Mouse (Mus musculus): ENCODE data around the gene Thrb.

The Thrb gene

DNA sequence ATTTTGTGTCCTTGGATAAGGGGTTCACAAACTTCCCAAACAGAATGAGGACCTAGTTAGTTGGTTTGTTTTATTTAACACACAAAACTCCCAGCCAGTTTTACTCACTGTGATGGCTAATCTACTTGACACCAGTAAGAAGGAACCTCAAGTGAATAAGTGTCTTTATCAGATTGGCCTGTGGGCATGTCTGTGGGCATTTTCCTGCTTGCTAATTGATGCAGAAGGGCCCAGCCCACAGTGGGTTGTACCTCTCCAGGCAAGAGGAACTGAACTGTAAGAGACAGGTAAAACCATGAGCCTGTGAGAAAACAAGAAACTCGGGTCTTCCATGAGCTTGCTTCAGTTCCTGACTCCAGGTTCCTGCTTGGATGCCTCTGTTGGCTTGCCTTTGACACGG lies 215.9 kb downstream of the Thrb start:
- DNase-seq (ENCODE audit: low spot score in 2 of 2): no peak

DNA sequence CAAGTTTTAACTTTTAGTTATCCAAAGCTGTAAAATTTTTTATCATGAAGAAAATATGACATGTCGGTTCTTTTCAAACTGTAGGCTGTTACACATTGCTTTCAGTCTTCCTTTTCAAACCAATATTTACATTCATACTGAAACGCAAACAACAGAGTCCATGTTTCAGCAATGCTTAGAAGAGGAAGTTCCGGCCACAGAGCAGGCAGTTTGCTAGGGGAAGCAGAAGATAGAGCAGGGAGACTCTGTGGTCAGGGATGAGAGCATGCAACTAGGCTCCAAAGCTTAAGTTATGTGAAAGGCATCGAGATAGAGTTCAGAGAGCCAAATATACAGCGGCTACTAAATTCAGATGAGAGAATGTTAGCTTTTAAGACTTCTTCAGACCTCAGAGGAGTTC lies 219.4 kb downstream of the Thrb start:
- no peak for DNase-seq (ENCODE audit: low spot score in 2 of 2)

DNA sequence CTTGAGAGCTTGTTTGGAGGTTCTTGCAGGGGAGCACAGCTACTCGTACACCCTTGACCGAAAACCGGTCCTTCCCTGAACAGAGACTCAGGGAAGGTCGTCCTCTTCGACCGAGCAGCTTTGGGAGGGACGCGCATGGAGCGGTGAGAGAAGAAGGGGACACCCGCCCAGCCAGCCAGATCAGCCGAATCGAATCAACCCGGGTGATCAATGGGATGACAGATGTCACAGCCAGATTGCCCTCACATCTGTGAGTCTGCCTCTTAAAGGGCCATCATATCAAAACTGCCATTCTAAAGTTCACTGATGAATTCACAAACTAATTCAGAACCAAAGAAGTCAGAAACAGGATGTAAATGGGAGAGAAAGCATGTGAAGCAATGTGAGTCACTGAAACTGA lies 224.8 kb downstream of the Thrb start:
- DNase-seq (ENCODE audit: low spot score in 2 of 2): no peak

DNA sequence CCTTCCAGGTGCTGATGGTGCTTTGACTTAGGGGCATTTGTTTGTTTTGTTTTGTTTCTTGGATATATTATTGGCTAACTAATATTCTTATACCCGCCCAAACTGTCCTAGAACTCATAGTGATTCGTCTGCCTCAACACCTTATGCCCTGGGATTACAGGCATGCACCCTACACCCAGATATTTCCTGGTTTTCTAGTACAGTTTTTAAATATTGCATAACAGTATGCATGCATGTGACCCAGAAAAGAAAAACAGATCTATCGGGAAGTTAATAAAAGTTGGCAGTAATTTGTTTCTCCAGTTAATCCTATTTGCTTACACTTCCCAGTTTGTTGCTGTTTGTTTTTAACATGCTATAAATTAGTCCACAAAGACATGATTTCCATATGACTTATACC lies 225.3 kb downstream of the Thrb start:
- DNase-seq (ENCODE audit: low spot score in 2 of 2): no peak

DNA sequence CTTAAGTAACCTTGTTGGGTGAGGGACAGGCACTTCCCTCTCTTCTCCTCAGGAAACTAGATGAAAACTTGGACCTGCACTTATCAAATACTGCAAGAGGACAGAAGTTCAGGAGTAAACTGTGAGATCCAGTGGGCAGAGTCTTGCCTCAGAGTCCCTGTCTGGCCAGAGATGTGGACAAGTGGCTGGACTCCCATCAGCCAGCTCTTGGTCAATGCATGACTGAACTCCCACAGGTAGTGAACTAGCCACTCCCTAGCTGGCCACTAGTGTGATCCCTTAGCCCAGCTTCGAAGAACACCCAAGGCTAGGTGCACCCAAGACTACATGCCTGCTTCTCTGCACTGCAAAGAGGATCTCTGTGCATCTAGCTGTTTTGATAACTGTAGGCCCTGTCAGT lies 234.7 kb downstream of the Thrb start:
- DNase-seq (ENCODE audit: low spot score in 2 of 2): no peak

DNA sequence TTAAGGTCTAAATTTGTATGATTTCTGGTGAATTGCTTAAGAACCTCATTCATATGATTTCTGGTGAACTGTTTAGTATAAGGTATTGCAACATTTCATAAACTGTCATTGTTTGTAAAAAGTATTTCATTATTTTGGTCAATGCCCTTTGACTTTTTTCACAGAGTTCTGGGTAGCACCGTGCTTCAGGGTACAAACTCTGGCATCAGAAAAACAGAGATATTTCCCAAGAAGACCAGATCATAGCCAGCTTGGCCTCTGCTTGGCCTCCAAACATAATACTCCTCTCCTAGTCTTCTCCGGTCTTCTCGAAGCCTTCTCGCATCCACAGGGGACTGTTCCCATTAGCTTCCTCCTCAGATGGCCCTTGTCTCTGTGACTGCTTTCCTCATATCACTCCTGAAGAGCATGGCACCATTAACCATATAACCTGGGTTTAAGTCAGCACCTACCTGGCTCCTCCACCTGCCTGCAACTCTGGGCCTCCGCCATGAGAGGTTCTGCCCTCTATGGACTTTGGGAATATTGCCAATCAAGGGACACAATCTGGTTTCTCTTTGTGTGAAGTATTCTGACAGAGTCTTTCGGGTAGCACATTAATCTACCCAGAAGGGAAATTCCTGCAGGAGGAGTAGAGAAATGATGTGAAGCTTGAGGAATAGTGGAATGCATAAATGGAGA lies 239.8 kb downstream of the Thrb start:
- no peak for DNase-seq (ENCODE audit: low spot score in 2 of 2)

DNA sequence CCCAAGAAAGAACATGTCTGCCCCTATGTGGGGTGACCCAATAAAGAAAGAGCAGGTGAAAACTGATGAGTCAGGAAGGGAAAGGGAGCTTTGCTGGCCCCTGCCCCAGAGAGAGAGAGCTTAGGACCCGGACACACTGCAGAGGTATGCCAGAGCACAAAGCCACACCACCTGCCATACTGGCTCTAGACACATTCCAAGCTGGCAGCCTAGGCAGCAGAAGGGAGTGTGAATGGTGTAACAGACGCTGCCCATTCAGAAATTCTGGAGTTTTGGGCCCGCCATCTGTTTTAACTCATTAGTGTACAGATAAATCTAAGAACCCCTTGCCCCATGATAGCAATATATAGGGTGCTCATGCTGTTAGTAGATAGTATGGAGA lies 240.3 kb downstream of the Thrb start:
- DNase-seq (ENCODE audit: low spot score in 2 of 2): peak in 1 of 2 experiments; percentile 7

DNA sequence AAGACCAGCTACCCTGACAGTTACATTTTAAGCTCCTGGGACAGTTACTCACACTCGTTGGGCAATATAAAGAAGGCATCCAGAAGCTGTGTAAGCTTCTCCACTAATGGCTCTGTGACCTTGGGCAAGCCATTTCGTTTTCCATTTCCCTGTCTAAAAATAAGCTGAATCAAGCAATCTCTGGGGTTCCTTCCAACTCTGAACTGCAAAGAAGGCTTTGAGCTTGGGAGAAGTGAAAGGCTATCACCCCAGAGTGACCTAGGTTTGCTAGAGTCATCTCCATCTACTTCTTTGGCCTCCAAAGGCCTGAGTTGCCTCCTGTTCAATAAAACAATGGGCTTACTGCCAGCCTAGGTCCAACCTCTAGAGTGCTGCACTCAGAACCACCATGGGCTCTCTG lies 242.4 kb downstream of the Thrb start:
- no peak for DNase-seq (ENCODE audit: low spot score in 2 of 2)

DNA sequence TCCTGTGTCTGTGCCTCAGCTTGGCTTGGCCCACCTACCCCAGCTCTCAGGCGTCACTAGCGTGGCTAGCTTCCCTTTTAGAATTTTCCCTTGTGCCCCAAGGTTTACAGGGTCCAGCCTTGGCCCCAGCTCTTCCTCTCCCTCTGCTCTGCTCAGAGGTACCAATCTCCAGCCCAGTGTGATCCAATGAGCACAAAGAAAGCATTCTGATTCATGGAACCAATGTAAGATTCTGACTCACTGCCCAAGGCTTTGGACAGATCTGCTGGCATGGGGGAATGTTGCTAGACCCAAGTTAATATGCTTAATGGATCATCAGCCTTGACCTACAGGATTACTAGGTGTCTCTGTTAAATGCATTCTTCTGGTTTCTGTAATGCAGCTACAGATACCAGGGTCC lies 243.1 kb downstream of the Thrb start:
- DNase-seq (ENCODE audit: low spot score in 2 of 2): no peak

DNA sequence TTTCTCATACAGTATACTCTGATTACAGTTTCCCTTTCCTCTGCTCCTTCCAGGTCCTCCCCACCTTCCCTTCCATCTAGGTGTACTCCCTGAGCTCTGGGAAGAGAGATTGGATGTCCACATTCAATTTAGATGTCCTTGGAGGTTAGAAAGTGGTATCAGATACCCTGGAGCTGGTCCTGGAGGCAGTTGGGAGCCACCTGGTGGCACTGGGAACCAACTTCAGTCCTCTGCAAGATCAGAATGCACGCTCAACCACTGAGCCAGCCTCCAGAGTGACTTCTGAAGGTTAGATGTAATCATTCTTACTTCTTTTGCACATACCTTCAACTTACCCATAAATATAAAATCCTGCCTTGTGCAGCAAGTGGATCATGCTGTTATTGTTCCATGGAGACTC lies 244.5 kb downstream of the Thrb start:
- DNase-seq (ENCODE audit: low spot score in 2 of 2): no peak

DNA sequence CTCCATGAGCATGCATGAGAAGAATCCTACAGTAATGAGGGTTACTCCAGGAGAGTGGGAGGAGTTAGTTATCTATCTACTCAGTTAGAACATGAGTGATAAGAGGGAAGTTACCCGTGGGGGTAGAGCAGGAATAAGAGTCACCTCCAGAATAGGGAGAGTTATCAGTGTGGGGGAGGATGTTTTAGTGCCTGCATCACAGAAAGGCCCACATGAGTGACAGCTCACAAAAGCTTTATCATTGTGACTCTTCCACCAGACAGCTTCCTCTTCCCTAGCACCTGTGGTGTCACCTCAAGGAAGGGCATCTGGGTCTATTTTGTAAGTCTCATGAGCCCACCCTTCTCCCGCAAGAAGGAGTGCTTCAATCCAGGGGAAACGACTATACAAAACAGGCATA lies 245.6 kb downstream of the Thrb start:
- DNase-seq (ENCODE audit: low spot score in 2 of 2): no peak

DNA sequence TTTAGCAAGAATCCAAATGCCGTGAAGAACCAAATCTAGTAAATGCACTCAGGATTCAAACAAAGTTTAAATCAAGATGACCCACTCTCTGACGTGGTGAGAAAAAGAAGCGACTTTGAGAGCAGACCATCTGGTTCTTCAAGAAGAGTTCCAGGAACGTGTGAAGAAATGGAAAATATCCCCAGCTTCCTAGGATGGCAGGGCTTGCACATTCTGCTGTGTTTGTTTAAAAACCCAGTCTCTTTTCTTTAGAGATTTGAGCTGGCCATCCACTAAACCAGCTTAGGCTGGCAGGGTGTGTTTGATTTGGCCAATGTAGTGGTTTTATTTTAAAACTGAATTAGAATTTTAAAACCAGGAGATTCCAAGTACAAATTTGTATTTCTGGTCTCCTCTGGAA lies 246.9 kb downstream of the Thrb start:
- no peak for DNase-seq (ENCODE audit: low spot score in 2 of 2)

DNA sequence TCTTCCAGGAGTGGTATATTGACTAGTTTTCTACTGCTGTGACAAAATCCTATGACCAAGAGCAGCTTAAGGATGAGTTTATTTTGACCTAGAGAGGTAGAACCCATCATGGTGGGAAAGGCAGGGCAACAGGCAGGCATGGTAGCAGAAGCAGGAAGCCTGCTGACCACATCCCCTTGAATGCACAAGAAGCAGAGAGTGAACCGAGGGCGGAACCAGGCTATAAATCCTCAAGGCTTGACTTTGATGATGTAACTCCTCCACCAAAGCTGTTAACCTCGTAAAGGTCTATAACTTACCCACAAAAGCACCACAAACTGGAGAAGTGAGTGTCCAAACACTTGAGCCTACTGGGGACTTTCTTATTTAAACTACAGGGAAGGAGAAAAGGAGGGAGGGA lies 251.1 kb downstream of the Thrb start:
- DNase-seq (ENCODE audit: low spot score in 2 of 2): no peak

DNA sequence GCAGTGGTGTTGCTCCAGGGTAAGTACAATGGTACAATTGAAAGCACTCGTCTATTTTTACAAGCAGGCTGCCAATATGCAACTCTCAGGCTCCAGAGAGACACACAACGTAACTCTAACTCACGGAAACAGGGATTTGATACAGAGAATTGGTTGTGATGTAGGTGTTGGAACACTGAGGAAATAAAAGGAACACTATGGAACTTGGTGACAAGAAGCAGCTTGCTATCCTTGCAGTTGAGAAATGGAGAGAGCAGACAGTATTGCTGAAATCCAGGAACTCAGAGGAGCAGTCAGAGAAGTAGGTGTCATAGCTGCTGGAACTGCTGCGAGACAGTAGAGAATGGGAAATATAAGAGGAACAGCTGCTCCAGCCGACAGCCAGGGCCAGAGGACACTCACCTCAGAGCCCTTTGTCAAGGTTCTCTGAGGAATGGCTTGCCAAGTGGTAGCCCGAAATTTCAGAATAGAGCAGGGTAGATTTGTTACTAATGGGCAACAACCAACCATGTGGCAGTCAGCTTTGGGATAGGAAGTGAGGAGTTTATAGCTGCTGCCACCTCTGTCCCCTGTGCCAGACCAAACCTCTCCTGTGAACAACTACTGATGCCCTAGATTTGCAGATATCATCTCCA lies 252.6 kb downstream of the Thrb start:
- no peak for DNase-seq (ENCODE audit: low spot score in 2 of 2)

DNA sequence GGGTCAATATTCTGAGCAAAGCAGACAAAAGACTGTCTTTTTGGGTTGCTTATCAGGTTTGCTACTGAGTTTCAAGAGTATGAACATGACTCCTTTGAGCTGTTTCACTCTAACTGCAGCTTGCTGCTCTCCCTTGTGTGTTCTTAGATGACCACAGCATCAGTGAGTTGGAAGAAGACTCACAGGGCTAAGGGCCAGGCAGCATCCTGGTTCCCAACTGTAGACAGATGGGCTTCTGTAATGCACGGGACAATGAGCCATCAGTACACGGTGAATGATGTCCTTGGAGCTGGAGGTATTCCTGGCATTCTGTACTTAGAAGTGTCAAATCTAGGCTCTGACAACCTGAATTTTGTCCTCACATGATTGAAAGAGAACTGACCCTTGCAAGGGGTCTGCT lies 255.5 kb downstream of the Thrb start:
- no peak for DNase-seq (ENCODE audit: low spot score in 2 of 2)

DNA sequence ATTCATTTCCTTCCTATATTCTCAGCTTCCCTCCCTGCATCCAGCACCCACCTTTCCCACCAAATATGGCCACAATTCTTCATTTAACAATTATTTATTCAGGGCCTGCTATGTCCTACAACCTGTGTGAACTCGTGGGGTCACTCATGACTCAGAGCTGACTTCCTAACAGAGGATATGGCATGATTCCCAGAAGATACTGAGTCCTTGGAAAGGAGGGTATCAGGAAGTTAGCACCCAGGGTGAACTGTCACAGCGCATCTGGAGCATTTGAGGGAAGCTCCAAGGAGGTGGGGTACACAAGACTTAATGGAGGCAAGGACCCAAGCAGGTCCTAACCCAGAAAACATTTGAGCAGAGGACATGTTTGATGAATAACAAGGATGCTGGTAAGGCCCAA lies 256.6 kb downstream of the Thrb start:
- DNase-seq (ENCODE audit: low spot score in 2 of 2): no peak

DNA sequence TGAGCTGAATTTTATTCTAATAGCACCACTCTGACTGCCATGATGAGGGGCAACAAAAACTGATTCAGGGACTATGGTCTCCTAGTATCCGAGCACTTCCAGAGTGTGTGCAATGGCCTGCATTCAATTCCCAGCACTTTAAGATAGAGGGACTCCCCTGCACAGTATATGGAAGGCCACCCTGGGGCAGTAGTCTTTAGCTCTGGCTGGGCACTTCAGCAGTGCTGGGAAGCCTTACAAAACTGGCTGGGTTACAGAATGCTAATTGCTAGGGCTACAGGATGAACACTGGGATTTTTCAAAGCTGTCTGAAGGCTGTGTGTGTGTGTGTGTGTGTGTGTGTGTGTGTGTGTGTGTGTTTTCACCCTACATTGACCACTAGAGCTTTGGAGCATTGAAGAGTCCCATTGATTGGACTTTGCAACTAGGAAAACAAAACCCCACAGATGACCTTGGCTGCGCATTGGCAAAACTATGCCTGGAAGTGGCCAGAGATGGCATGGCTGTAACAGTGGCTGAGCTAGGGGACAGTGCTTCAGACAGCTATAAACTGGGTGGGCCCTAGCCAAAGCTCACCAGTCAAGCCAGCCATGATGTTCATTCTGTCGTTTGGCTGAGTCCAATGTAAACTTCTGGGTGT lies 257.2 kb downstream of the Thrb start:
- DNase-seq (ENCODE audit: low spot score in 2 of 2): no peak

DNA sequence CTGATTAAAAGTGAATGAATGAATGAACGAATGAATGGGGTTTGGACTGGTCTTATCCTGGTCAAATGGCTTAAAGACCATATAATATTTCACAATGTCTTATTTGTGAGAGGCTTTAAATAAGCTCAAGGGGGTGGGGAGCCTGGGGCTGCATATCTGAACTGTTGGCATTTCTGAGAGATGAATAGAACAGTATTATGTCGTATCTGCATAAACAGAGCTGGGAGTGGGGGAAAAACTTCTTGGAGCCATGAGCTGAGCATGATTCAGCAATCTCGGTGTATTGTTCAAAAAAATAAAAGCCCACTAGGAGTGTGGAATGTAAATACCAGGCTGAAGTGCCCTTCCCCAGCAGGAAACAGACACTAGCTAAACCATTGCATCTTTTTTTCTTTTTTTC lies 257.8 kb downstream of the Thrb start:
- no peak for DNase-seq (ENCODE audit: low spot score in 2 of 2)

DNA sequence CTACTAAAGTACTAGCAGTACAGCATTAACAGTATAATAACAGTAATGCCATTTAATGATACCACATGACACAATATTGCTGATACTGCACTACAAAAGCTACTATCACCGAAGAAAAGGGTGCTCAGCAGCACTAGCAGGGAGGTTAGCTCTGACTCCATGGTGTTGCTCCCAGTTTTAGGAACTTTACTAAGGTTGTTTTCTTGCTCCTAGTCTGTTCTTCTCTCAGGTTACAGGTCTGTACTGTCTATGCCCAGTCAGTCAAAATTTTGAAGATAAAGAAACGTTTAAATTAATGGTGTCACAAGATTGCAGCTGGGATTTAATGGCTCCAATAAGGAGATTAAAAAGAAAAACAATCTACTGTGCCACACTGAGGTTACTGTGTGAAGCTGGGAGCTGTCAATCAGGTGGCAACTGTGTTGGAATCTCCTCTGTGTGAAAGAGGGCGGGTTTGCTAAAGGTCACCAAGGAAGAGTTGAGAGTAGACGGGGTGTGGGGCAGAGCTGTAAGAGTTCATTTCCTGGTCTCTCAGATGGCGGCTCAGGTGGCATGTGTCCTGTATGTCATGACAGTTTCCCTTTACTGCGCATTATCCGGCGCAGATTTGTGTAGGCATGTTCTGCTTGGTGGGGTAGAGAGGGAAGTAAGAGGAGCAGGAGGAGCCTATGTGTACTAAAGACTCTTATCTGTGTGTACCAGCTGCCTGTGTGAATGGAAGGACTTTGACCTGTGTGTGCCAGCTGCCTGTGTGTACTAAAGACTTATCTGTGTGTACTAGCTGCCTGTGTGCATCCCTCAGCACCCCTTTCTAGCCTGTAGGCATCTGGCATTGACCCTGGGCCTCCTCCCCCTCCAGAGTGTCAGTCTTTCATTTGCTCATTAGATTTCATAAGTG lies 263.0 kb downstream of the Thrb start:
- no peak for DNase-seq (ENCODE audit: low spot score in 2 of 2)

DNA sequence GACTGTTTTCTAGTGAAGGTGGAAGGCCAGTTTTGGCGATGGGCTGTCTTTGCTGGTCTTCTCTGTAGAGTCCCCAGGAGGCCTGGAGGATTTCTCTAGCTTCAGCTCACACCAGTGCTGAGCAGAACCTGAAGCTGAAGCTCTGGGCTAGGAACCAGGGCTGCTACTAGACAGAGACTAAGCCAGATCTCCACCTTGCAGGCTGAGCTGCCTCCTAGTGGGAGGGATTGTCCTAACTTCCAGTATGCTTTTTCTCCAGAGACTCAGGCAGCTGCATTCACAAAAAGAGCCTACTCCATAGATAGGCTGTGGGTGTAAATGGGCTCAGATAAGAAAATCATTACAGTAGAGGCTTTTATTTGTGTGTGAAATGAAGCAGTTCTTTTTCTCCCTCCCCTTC lies 267.4 kb downstream of the Thrb start:
- peak in 1 of 2 experiments; percentile 6 for DNase-seq (ENCODE audit: low spot score in 2 of 2)

DNA sequence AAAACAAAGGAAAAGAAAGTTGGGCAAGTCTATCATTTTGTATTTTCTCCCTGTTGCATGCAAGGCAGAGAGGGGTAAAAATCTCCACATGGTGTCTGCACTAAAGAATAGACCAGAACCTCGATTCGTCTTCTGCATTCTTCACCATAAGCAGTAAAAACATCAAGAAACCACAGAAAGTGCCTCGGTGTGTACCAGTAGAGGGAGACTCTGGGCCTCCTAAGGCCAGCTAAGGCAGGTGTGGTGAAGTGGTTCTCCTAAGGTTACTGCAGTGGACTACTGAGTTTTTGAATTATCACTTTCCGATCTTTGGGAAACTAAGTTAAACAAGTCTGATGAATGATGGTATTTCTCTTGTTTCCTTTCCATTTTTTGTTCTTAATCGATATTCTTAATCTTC lies 269.5 kb downstream of the Thrb start:
- DNase-seq (ENCODE audit: low spot score in 2 of 2): no peak

DNA sequence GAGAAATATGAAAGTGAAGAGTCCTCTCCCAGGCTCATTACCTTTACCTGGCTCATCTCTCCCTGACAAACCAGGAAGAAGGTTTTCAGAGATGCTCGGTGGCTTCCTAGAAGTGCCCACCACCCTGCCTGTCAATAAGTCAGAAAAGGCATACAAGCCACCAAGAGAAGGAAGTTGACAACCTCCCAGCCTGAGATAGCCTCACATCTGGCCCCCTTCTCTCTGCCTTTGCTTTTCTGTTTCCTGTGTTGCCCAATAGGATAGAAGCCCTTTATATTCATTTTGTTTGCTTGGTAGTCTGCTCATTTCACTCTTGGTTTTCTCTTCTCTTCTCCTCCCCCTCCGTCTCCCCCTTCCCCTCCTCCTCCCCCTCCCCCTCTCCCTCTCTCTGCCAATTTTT lies 273.4 kb downstream of the Thrb start:
- no peak for DNase-seq (ENCODE audit: low spot score in 2 of 2)

All from cerebellum, postnatal 4 days (tissue).